Mouse (Mus musculus): Measurements from ENCODE around the gene Gm7876.
"Not testable (repeated sequence)": the region's sequence is repeated elsewhere in the genome, so short reads cannot be mapped to it uniquely, and the experiment has no call there.

The Gm7876 gene

DNA sequence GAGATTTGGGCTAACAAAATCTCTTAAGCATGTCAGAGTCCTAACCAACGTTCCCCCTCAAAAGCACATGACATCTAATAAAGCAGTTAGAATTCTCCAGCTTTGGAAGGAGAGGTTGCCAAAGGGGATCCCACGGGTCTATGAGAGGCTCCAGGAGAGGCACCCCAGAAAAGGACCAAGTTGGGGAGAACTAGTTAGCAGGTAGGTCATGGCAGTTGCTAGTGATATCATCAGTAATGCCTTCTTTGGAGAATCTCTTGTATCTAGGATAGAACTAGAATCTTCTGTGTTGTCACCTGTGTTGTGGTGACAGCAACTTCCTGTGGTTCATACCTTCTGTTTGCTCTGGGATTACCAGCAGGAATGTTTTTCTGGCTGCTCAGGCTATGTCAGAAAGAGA is at the start of gene Gm7876:
Gene Gm7876 (plus strand): TSS at position 301 of the 400 bp plus-strand sequence.
- DNase-seq (ENCODE audit: low spot score in 2 of 2) = not testable (repeated sequence)

- DNase-seq (ENCODE audit: low spot score in 2 of 2) = not testable (repeated sequence)
These were observed 45.1 kb upstream of the Gm7876 start, which contains the start of gene Gm3239 for GRCm38 (mm10) chr14:4663892-4664291. TSS of gene Gm3239 (plus strand) at chr14:4664192.

DNA sequence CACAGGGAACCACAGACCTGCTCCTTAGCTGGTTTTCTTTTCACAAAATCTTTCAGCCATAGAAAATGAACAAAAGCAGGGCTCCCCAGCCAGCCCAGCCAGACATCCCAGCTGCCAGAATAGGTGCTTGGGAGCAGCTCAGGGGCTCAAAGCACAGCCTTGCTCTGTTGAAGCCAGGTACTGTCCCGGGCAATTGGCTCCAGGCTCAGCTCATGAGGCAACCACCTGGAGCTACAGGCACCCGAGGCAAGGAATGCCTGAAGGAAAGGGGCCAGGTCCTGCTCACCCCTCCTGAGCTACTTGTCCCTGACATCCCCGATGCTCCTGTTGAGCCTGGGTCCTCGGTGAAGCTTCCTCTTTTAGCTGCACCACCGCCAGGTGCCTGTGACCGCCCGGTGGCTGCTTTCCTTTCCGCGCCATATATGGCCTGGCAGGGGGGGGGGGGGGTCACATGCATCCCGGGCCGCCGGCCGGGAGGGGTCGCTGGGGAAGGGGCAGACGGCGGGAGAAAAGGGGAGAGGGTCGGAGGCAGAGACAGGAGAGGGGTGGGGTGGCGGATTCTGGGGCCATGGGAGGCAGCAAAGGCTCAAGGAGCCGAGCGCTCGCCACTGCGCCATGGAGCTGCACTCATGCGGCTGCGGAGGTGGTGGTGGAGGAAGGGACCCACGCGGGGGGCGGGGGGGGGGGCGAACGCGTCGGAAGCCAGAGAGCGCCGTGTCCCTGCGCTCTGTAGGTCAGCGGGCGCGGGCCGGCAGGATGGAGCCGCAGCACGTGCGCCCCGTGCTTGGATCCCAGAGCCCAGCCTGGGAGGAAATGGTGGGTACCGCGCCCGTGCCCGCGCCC is 17.2 kb downstream of the Gm7876 start, which contains the start of gene Gm3252:
Gene Gm3252 (plus strand): TSS at position 738 of the 843 bp plus-strand sequence.
- DNase-seq (ENCODE audit: low spot score in 2 of 2) = not testable (repeated sequence)

Data from urinary bladder, postnatal 4 days (tissue).